Mouse (Mus musculus) E14TG2a.4 (cell line): ENCODE data around the gene Crtac1.

Experiments used
- CTCF ChIP-seq: conservative IDR thresholded peaks from 2 replicates; pipeline ENCODE4 v1.5.1; 2014; ENCODE audit warnings: low read length
- POU5F1 ChIP-seq: IDR thresholded peaks from 2 replicates; pipeline ENCODE4 v1.6.1; 2014; ENCODE audit warnings: low read length, borderline replicate concordance

DNA sequence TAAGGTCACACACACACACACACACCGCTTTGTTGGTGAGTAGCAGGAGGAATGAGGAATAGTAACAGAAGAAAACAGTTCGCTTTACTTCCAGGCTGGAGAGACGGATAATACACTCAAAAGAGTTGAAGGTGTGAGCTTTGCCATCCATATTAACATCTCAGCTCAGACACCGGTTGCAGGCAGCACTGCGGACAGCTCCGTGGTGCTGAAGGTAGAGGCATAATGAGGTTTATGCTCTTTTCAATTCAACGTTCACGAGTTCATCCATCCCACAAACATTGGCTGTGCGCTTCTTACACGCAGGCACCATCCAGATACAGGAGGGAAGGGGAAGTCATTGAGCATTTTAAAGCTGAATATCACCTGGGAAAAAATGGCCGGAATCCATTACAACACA is 41.2 kb upstream of the Crtac1 start:
- no peak for TF ChIP-seq CTCF
- no peak for TF ChIP-seq POU5F1
